Mouse (Mus musculus) myocyte (in vitro differentiated cells): Measurements from ENCODE around the gene Rai1.

Experiments
- E2F4 ChIP-seq: IDR thresholded peaks from one replicate; pipeline ENCODE4 v1.6.1; 2011; ENCODE audit warnings: mild to moderate bottlenecking, control low read depth, moderate library complexity; ENCODE audit not compliant: insufficient read depth
- MAX ChIP-seq: IDR thresholded peaks from one replicate; pipeline ENCODE4 v1.6.1; 2011; ENCODE audit warnings: low read depth, mild to moderate bottlenecking, control low read depth
- MYOG ChIP-seq, 3 experiments: IDR thresholded peaks; one replicate each; pipeline ENCODE4 v1.6.1; 2011; ENCODE audit warnings: control low read depth in 2 of 3, low read depth in 2 of 3, mild to moderate bottlenecking in 2 of 3; ENCODE audit not compliant: insufficient read length in 2 of 3, control insufficient read depth in 1 of 3, insufficient read depth in 1 of 3
- POLR2A ChIP-seq: IDR thresholded peaks from one replicate; pipeline ENCODE4 v1.6.1; 2011; ENCODE audit warnings: low read depth, mild to moderate bottlenecking, control low read depth, moderate library complexity; ENCODE audit not compliant: insufficient read length
- REST ChIP-seq: IDR thresholded peaks from one replicate; pipeline ENCODE4 v1.6.1; 2011; ENCODE audit warnings: mild to moderate bottlenecking, control low read depth, moderate library complexity; ENCODE audit not compliant: insufficient read depth, insufficient read length
- SRF ChIP-seq: IDR thresholded peaks from one replicate; pipeline ENCODE4 v1.6.1; 2011; ENCODE audit warnings: low read depth; ENCODE audit not compliant: control insufficient read depth, insufficient read length
- TCF12 ChIP-seq: IDR thresholded peaks from one replicate; pipeline ENCODE4 v1.6.1; 2011; ENCODE audit warnings: mild to moderate bottlenecking, control low read depth; ENCODE audit not compliant: poor library complexity, insufficient read depth, severe bottlenecking
- TCF3 ChIP-seq: IDR thresholded peaks from one replicate; pipeline ENCODE4 v1.6.1; 2011; ENCODE audit warnings: low read depth, control low read depth; ENCODE audit not compliant: insufficient read length

GRCm38 (mm10) chr11:60190055-60190641, 85.3 kb downstream of the Rai1 start:
- TF ChIP-seq MYOG (IDR thresholded peaks at IDR 0.05; ENCODE audit: control insufficient read depth in 1 of 3, insufficient read depth in 1 of 3, insufficient read length in 2 of 3, low read depth in 2 of 3) (no peak), POLR2A (no peak), REST (no peak), E2F4 (no peak), TCF3 (no peak), SRF (no peak), TCF12 (no peak), MAX (no peak)
